Mouse (Mus musculus) myocyte (in vitro differentiated cells): Measurements from ENCODE around the gene Unc45a. TPM values are rescaled to one million over a fixed set of nuclear protein-coding genes. Genes with fewer than 3 reads are reported as not detected.
A peak's percentile ranks its signal among the peaks of the same experiment; 100 is the strongest.

Experiments
- H3K27me3 ChIP-seq: one replicate; pipeline ENCODE4 v1.6.1; 2011; ENCODE audit not compliant: control insufficient read depth, insufficient read depth, insufficient read length
- H3K36me3 ChIP-seq: one replicate; pipeline ENCODE4 v1.6.1; 2011; ENCODE audit not compliant: control insufficient read depth, insufficient read depth
- H3K4me2 ChIP-seq: one replicate; pipeline ENCODE4 v1.6.1; 2011; ENCODE audit warnings: low read depth, control low read depth
- H3K4me3 ChIP-seq: one replicate; pipeline ENCODE4 v1.5.1; 2011; ENCODE audit warnings: mild to moderate bottlenecking, control low read depth, moderate library complexity
- H3K79me2 ChIP-seq: one replicate; pipeline ENCODE4 v1.6.1; 2011; ENCODE audit not compliant: control insufficient read depth, insufficient read depth
- H3ac ChIP-seq: one replicate; pipeline ENCODE4 v1.6.1; 2011; ENCODE audit not compliant: control insufficient read depth, insufficient read length
- CEBPB ChIP-seq: IDR thresholded peaks from 2 replicates; pipeline ENCODE4 v1.6.1; 2011; ENCODE audit warnings: mild to moderate bottlenecking, moderate library complexity; ENCODE audit not compliant: poor library complexity, insufficient read depth, severe bottlenecking
- E2F4 ChIP-seq: IDR thresholded peaks from one replicate; pipeline ENCODE4 v1.6.1; 2011; ENCODE audit warnings: mild to moderate bottlenecking, control low read depth, moderate library complexity; ENCODE audit not compliant: insufficient read depth
- MAX ChIP-seq: IDR thresholded peaks from one replicate; pipeline ENCODE4 v1.6.1; 2011; ENCODE audit warnings: low read depth, mild to moderate bottlenecking, control low read depth
- MYOD1 ChIP-seq, 3 experiments: IDR thresholded peaks; one replicate each; pipeline ENCODE4 v1.6.1; 2011; ENCODE audit warnings: control low read depth in 2 of 3, low read depth in 2 of 3, mild to moderate bottlenecking in 2 of 3, moderate library complexity in 1 of 3; ENCODE audit not compliant: insufficient read length in 2 of 3, control insufficient read depth in 1 of 3
- MYOG ChIP-seq, 3 experiments: IDR thresholded peaks; one replicate each; pipeline ENCODE4 v1.6.1; 2011; ENCODE audit warnings: control low read depth in 2 of 3, low read depth in 2 of 3, mild to moderate bottlenecking in 2 of 3; ENCODE audit not compliant: insufficient read length in 2 of 3, control insufficient read depth in 1 of 3, insufficient read depth in 1 of 3
- POLR2A ChIP-seq: IDR thresholded peaks from one replicate; pipeline ENCODE4 v1.6.1; 2011; ENCODE audit warnings: low read depth, mild to moderate bottlenecking, control low read depth, moderate library complexity; ENCODE audit not compliant: insufficient read length
- POLR2AphosphoS2 ChIP-seq: IDR thresholded peaks from one replicate; pipeline ENCODE4 v1.6.1; 2011; ENCODE audit warnings: low read depth, control low read depth; ENCODE audit not compliant: insufficient read length
- REST ChIP-seq: IDR thresholded peaks from one replicate; pipeline ENCODE4 v1.6.1; 2011; ENCODE audit warnings: mild to moderate bottlenecking, control low read depth, moderate library complexity; ENCODE audit not compliant: insufficient read depth, insufficient read length
- SRF ChIP-seq: IDR thresholded peaks from one replicate; pipeline ENCODE4 v1.6.1; 2011; ENCODE audit warnings: low read depth; ENCODE audit not compliant: control insufficient read depth, insufficient read length
- TCF12 ChIP-seq: IDR thresholded peaks from one replicate; pipeline ENCODE4 v1.6.1; 2011; ENCODE audit warnings: mild to moderate bottlenecking, control low read depth; ENCODE audit not compliant: poor library complexity, insufficient read depth, severe bottlenecking
- TCF3 ChIP-seq: IDR thresholded peaks from one replicate; pipeline ENCODE4 v1.6.1; 2011; ENCODE audit warnings: low read depth, control low read depth; ENCODE audit not compliant: insufficient read length
- USF1 ChIP-seq: IDR thresholded peaks from one replicate; pipeline ENCODE4 v1.6.1; 2011; ENCODE audit warnings: low read depth, mild to moderate bottlenecking, control low read depth, moderate library complexity
- polyA plus RNA-seq: library from polyadenylated mRNA; unstranded; fragments of >200 nt; fragmentation: generic; extraction: Trizol; gene quantifications from one replicate; pipeline ENCODE4 v1.2.1, GENCODE M21; 2012; ENCODE audit warnings: missing spikeins

Gene Unc45a
- polyA plus RNA-seq: 38.4 TPM

DNA sequence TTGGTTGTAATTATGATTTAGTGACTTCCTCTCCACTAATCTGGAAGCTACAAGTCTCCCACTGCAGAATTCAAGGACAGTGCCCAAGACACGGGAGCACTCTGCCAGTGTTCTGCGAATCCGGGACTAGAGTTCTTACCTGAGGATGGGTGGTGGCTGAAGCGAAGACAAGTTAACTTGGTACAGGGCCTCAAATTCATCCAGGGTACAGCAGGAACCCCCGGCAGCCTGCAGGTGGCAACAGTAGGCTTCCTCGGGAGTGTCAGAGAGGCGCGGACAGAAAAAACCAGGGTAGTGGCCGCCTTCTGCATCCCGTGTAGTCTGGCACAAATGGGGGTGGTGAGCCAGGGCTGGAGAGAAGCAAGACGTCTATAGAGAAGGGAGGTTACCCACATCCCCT is at the start of gene Unc45a:
Unc45a (minus strand) TSS at position 213 of the 400 bp plus-strand sequence.
- H3K79me2 ChIP-seq: peaks cover 15% of the 10 kb centered on the region
- peak within 1 kb of the TSS; percentile 74 for H3K4me3 ChIP-seq
- no peaks in the 10 kb centered on the region for H3K36me3 ChIP-seq
- peak within 1 kb of the TSS; percentile 95 for H3K4me2 ChIP-seq
- TF ChIP-seq TCF3 (no peak), USF1 (no peak), SRF (no peak), TCF12 (no peak), POLR2A (no peak)
- no peaks in the 10 kb centered on the region for H3K27me3 ChIP-seq
- peak within 1 kb of the TSS; percentile 63 for H3ac ChIP-seq

DNA sequence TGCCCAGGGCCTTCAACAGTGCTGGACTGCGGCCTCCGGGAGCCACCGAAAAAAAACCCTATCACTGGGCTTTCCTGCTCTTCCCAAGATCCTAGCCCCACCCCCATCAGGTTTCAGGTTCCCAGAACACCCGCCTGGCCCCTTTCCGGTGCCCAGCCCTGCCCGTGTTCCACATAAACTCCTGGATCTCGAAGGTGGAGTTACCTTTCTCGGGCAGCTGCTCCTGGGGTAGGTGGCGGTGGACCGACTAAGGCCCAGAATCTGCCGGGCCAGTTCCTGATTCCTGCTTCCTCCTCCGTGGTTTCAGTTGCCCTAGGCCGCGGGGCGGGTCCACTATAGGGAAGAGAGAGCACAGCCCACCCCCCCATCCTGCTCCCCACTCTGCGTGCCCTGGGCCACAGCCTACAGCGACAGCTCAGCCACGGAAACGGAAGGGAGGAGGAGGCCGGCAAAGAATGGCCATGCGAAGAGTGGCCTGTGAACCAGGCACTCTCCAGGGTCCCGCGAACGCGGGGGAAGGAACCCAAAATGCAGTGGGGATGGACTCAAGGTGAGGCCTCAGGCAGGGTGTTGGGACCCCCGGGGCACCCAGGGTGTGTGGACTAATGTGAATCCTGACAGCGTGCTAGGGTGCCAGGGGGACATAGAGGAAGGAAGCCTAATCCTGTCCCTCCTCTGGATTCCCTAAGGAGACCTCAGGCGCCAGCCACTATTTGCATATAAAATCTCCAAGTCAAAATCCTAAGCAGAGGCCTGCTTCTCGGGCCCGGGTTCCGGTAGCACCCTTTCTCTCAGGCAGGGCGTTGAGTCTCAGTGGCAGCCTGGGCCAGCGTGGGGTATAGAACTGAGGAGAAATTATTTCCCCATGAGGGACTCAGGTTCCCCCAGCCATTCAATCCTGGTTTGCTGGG is 47.1 kb upstream of the Unc45a start, which contains the start of gene Fes:
Fes (minus strand) TSS at position 314 of the 911 bp plus-strand sequence.
- no peak within 1 kb of the TSS for H3ac ChIP-seq
- no peaks in the 10 kb centered on the region for H3K27me3 ChIP-seq
- H3K79me2 ChIP-seq: no peaks in the 10 kb centered on the region
- TF ChIP-seq SRF (no peak), TCF12 (no peak), E2F4 (no peak), CEBPB (no peak), MYOG (IDR thresholded peaks at IDR 0.05; ENCODE audit: control insufficient read depth in 1 of 3, insufficient read depth in 1 of 3, insufficient read length in 2 of 3, low read depth in 2 of 3) (no peak), POLR2A (no peak), USF1 (no peak), MYOD1 (IDR thresholded peaks at IDR 0.05; ENCODE audit: control insufficient read depth in 1 of 3, insufficient read length in 2 of 3, low read depth in 2 of 3) (no peak), REST (no peak), TCF3 (no peak), MAX (no peak), POLR2AphosphoS2 (no peak)
- H3K4me3 ChIP-seq: no peak within 1 kb of the TSS
- H3K36me3 ChIP-seq: peaks cover 5% of the 10 kb centered on the region
- H3K4me2 ChIP-seq: no peak within 1 kb of the TSS

DNA sequence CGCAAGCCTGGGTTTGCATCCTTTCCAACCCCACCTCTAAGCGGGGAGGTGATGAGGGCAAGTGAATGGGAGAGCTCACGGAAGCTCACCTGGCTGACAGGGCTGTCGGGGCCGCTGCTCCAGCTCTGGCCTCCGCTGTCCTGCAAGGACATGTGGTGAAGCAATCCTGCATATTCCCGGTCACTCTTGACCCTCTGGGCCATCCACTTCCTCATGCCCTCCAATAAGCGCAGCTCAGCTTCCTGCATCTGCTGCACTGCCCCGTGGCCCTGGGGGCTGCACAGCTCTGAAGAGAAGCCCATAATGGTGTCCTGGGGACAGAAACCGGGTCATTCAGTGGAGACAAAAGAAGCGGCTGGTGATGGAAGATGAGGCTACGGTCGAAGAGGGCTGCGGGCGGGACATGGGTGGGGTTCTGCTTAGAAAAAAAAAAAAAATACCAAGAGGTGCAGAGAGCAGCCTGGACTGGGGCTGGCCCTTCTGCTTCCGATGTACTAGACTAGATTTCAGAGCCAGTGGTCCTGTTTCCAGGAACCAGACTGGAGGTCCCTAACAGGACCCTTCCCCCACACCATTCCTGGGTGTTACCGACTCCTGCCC is 46.3 kb upstream of the Unc45a start:
- no peak overlapping the region for H3K4me2 ChIP-seq
- no peaks in the 10 kb centered on the region for H3K36me3 ChIP-seq
- H3K27me3 ChIP-seq: no peaks in the 10 kb centered on the region
- no peak overlapping the region for H3K4me3 ChIP-seq
- no peak for TF ChIP-seq POLR2A
- no peak for TF ChIP-seq REST
- TF ChIP-seq CEBPB: no peak
- TF ChIP-seq MYOD1 (IDR thresholded peaks at IDR 0.05; ENCODE audit: control insufficient read depth in 1 of 3, insufficient read length in 2 of 3, low read depth in 2 of 3): no peak
- no peak for TF ChIP-seq POLR2AphosphoS2
- TF ChIP-seq MYOG (IDR thresholded peaks at IDR 0.05; ENCODE audit: control insufficient read depth in 1 of 3, insufficient read depth in 1 of 3, insufficient read length in 2 of 3, low read depth in 2 of 3): no peak
- no peak for TF ChIP-seq SRF
- no peak for TF ChIP-seq TCF12
- no peak for TF ChIP-seq E2F4
- no peak for TF ChIP-seq USF1
- no peak for TF ChIP-seq MAX
- TF ChIP-seq TCF3: no peak
- no peaks in the 10 kb centered on the region for H3K79me2 ChIP-seq
- no peak overlapping the region for H3ac ChIP-seq

DNA sequence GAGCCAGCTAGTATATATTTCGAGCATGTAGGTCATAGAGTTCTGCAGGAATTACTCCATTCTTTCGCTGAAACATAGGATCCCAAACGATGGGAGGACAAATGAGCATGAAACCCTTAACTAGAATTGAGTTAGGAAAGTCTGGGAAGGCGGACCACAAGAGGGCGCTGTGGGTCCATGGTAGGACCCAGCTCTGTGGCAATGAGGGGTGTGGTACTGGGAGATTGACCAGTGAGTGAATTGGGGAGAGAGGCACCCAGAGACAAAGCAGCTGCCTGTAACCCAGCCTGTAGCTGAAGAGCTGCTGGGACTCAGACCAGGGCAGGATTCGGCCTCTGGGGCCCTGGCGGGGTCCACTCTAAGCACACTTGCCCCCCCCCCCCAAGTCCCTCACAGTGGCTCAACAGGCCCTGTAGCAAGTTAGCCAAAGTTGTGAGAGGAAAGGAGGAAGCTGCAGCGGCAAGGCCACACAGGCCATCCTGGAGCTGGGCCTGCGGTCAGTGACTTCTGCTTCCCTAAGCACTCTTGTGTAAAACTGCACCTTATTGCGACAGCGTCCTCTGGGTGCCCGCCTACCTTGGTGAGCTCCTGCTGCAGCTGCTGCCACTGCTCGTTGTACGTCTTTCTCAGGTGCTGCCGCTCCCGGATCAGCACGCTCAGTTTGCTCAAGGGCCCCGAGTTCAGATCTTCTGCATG is 45.6 kb upstream of the Unc45a start:
- TF ChIP-seq CEBPB: no peak
- no peak for TF ChIP-seq POLR2A
- no peak for TF ChIP-seq MYOD1 (IDR thresholded peaks at IDR 0.05; ENCODE audit: control insufficient read depth in 1 of 3, insufficient read length in 2 of 3, low read depth in 2 of 3)
- no peak for TF ChIP-seq MAX
- no peak for TF ChIP-seq MYOG (IDR thresholded peaks at IDR 0.05; ENCODE audit: control insufficient read depth in 1 of 3, insufficient read depth in 1 of 3, insufficient read length in 2 of 3, low read depth in 2 of 3)
- no peak for TF ChIP-seq TCF12
- no peak for TF ChIP-seq USF1
- no peak for TF ChIP-seq REST
- no peak for TF ChIP-seq POLR2AphosphoS2
- TF ChIP-seq E2F4: no peak
- TF ChIP-seq SRF: no peak
- no peak for TF ChIP-seq TCF3
- Histone ChIP-seq H3K27me3 (no peaks in the 10 kb centered on the region), H3K79me2 (no peaks in the 10 kb centered on the region), H3K4me2 (no peak overlapping the region), H3K36me3 (no peaks in the 10 kb centered on the region), H3K4me3 (no peak overlapping the region), H3ac (no peak overlapping the region)
